Mouse (Mus musculus) CH12.LX (cell line): ENCODE data around the gene Aplp1.

ENCODE experiments used
- CTCF ChIP-seq, 2 experiments: IDR thresholded peaks in 1 of 2; conservative IDR thresholded peaks in 1 of 2; 2 replicates each; pipeline ENCODE4 v1.5.1; 2011 to 2012; ENCODE audit warnings: low read depth in 2 of 2, low read length in 2 of 2, improper control_type of control experiment in 1 of 2, inconsistent platforms in 1 of 2, mild to moderate bottlenecking in 1 of 2, moderate library complexity in 1 of 2
- MXI1 ChIP-seq: IDR thresholded peaks from 2 replicates; pipeline ENCODE4 v1.6.1; 2011; ENCODE audit warnings: mild to moderate bottlenecking, low read depth, low read length, improper control_type of control experiment

- TF ChIP-seq CTCF (conservative IDR thresholded peaks at IDR 0.05 in 1 of 2, IDR thresholded peaks at IDR 0.05 in 1 of 2; ENCODE audit: low read depth in 2 of 2, low read length in 2 of 2) (no peak), MXI1 (0 out of 2 replicates have a peak, but pooled peaks have one; percentile 40)
These were observed 11.1 kb downstream of the Aplp1 start for GRCm38 (mm10) chr7:30434238-30434637.
